Mouse (Mus musculus) limb, embryonic 14.5 days (tissue): ENCODE data around the gene Lrrc32. TPM values are rescaled to one million over a fixed set of nuclear protein-coding genes. Genes with fewer than 3 reads are reported as not detected.
A peak's percentile ranks its signal among the peaks of the same experiment; 100 is the strongest.

Experiments used
- ATAC-seq: fragments of 200-750 bp; cut with Nextera tagmentation; 2 replicates; pipeline ENCODE4 v1.8.0; 2017; ENCODE audit warnings: low read depth, moderate number of reproducible peaks, moderate TSS enrichment; ENCODE audit not compliant: low FRiP score
- DNase-seq: peaks from one replicate; pipeline ENCODE4 v3.0.0-alpha.2; 2015; ENCODE audit warnings: low spot score
- H3K27ac ChIP-seq: fragments of 300-500 bp; sonication (generic); replicated peaks from 2 replicates; pipeline ENCODE4 v1.5.1; 2014; ENCODE audit warnings: low read depth, mild to moderate bottlenecking, low read length, moderate library complexity, mixed read lengths
- H3K27me3 ChIP-seq: fragments of 300-500 bp; sonication (generic); 2 replicates; pipeline ENCODE4 v1.6.1; 2014; ENCODE audit warnings: low read length, mixed read lengths; ENCODE audit not compliant: control insufficient read depth, insufficient read depth
- H3K36me3 ChIP-seq: fragments of 300-500 bp; sonication (generic); 2 replicates; pipeline ENCODE4 v1.6.1; 2014; ENCODE audit warnings: mild to moderate bottlenecking, low read length, moderate library complexity, mixed read lengths; ENCODE audit not compliant: control insufficient read depth, insufficient read depth
- H3K4me1 ChIP-seq: fragments of 300-500 bp; sonication (generic); 2 replicates; pipeline ENCODE4 v1.6.1; 2014; ENCODE audit warnings: antibody characterized with exemption, low read length, mixed read lengths; ENCODE audit not compliant: control insufficient read depth, insufficient read depth
- H3K4me2 ChIP-seq: fragments of 300-500 bp; sonication (generic); replicated peaks from 2 replicates; pipeline ENCODE4 v1.6.1; 2014; ENCODE audit warnings: low read depth, mild to moderate bottlenecking, low read length, moderate library complexity; ENCODE audit not compliant: severe bottlenecking
- H3K4me3 ChIP-seq: fragments of 300-500 bp; sonication (generic); replicated peaks from 2 replicates; pipeline ENCODE4 v1.5.1; 2014; ENCODE audit warnings: low read length
- H3K9ac ChIP-seq: fragments of 300-500 bp; sonication (generic); 2 replicates; pipeline ENCODE4 v1.6.1; 2014; ENCODE audit warnings: mild to moderate bottlenecking, low read depth, low read length, moderate library complexity; ENCODE audit not compliant: severe bottlenecking
- H3K9me3 ChIP-seq: fragments of 300-500 bp; sonication (generic); 2 replicates; pipeline ENCODE4 v1.6.1; 2016; ENCODE audit warnings: low read length; ENCODE audit not compliant: control insufficient read depth
- POLR2A ChIP-seq: fragments of 200-500 bp; IDR thresholded peaks from 2 replicates; pipeline ENCODE4 v1.8.0; 2012; ENCODE audit warnings: inconsistent platforms, mild to moderate bottlenecking, moderate library complexity, borderline replicate concordance; ENCODE audit not compliant: insufficient read depth, insufficient read length; ENCODE audit errors: extremely low read depth
- WGBS: fragments of 180-500 bp; shearing (Covaris S2); extraction: QIAGEN DNeasy Blood & Tissue Kit; methylation state at CpG from one replicate; pipeline ENCODE4 v1.1.7; 2014; 5-methylcytosine and 5-hydroxymethylcytosine counted together
- polyA plus RNA-seq, 2 experiments: library from polyadenylated mRNA; depleted of rRNA in 1 of 2; stranded (reverse) in 1 of 2; unstranded in 1 of 2; fragments of >200 nt; fragmentation: Nextera tagmentation in 1 of 2; extraction: Ambion mirVana in 1 of 2; gene quantifications; 2 replicates each; pipeline versions ENCODE4 v1.2.1 to v1.2.3; 2012 to 2014

Gene Lrrc32
- polyA plus RNA-seq, 2 experiments, result 10.5 to 12.3 TPM

DNA sequence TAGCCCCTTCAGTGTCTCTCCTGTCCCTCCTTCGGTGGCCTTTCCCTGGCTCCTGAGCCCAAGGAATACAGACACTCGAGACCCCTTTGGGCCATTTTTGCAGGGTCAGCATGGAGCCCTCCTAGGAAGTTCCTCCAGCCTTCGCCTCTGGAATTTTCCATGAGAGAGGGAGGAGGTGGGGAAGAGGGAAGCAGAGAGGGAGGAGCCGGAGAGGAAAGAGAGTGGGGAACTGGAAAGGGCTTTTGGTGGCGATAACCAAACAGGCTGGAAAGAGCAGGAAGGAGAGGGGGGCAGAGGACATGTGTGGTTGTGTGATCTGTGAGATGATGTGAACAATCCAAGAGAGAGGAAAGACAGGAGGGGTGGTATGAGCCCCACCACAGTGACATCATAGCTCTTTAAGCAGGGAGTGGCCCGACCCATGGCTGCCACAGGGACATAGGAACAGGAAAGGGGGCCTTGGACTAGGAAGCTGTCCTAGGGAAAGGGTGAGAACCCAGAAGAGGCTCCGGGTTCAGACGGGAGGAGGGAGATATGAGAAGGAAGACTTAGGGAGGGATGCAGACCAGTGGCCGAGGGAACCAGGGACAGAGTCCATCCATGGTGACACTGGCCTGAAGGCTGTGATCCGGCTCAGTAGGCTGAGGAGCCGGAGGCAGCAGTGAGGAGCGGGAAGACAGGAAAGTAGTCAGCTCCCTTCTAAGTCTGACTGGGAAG is 6.4 kb upstream of the Lrrc32 start:
- H3K4me2 ChIP-seq, result no peak overlapping the region
- peak overlapping the region; percentile 56 for H3K27ac ChIP-seq
- 48% methylated on average over 12 of the region's 12 CpGs for WGBS

GRCm38 (mm10) chr7:98483268-98483607 is 5.8 kb upstream of the Lrrc32 start:
- ATAC-seq (no peak), DNase-seq (no peak)
- WGBS, result 37% methylated on average over 8 of the region's 8 CpGs
- Histone ChIP-seq H3K9me3 (no peaks in the 10 kb centered on the region), H3K4me1 (peaks cover 12% of the 10 kb centered on the region), H3K27me3 (no peaks in the 10 kb centered on the region), H3K4me2 (no peak overlapping the region), H3K9ac (0 out of 2 replicates have a peak overlapping the region, but pooled peaks have one; percentile 9), H3K36me3 (no peaks in the 10 kb centered on the region), H3K27ac (no peak overlapping the region), H3K4me3 (no peak overlapping the region)
- TF ChIP-seq POLR2A, result no peak

More for the DNA sequence above, 6.4 kb upstream of the Lrrc32 start:
- 0 out of 2 replicates have a peak overlapping the region, but pooled peaks have one; percentile 9 for H3K9ac ChIP-seq
- ATAC-seq (no peak), DNase-seq (no peak)
- H3K27me3 ChIP-seq, result no peaks in the 10 kb centered on the region
- no peak overlapping the region for H3K4me3 ChIP-seq
- H3K4me1 ChIP-seq, result peaks cover 12% of the 10 kb centered on the region
- TF ChIP-seq POLR2A, result no peak
- no peaks in the 10 kb centered on the region for H3K9me3 ChIP-seq
- H3K36me3 ChIP-seq, result no peaks in the 10 kb centered on the region

DNA sequence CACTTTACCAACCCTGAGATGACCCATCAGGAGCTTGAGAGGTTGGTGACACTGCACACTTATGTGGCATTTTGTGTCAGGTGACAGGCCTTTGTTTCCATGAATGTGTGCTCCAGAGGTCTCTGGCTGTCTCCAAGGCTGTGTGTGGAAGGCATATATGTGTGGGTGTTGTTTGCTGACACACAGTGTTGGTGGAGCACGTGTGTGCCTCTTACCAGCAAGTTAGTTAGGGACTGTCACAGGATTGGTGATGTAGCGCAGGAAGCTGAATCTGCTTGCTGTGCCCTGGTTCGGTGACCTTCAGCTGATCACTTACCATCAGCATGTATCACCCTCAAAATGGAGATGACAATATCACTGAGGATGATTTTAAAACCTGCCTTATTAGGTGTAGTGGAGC is 4.2 kb upstream of the Lrrc32 start:
- Histone ChIP-seq H3K27ac (no peak overlapping the region), H3K9me3 (no peaks in the 10 kb centered on the region), H3K27me3 (no peaks in the 10 kb centered on the region), H3K4me2 (no peak overlapping the region), H3K9ac (no peak overlapping the region), H3K36me3 (no peaks in the 10 kb centered on the region), H3K4me1 (peaks cover 20% of the 10 kb centered on the region), H3K4me3 (no peak overlapping the region)
- WGBS, result 80% methylated on average over 3 of the region's 3 CpGs
- no peak for ATAC-seq
- TF ChIP-seq POLR2A, result no peak
- no peak for DNase-seq

GRCm38 (mm10) chr7:98485508-98485907 is 3.6 kb upstream of the Lrrc32 start:
- DNase-seq, result no peak
- 78% methylated on average over 4 of the region's 4 CpGs for whole genome bisulfite sequencing
- no peaks in the 10 kb centered on the region for H3K36me3 ChIP-seq
- H3K4me2 ChIP-seq, result no peak overlapping the region
- no peak for ATAC-seq
- H3K27ac ChIP-seq, result no peak overlapping the region
- H3K9me3 ChIP-seq, result no peaks in the 10 kb centered on the region
- H3K4me3 ChIP-seq, result no peak overlapping the region
- TF ChIP-seq POLR2A, result no peak
- H3K9ac ChIP-seq, result no peak overlapping the region
- no peaks in the 10 kb centered on the region for H3K27me3 ChIP-seq
- peaks cover 20% of the 10 kb centered on the region for H3K4me1 ChIP-seq

- Histone ChIP-seq H3K9ac (no peak overlapping the region), H3K36me3 (no peaks in the 10 kb centered on the region), H3K4me1 (peaks cover 17% of the 10 kb centered on the region), H3K9me3 (no peaks in the 10 kb centered on the region), H3K27ac (no peak overlapping the region), H3K4me2 (no peak overlapping the region), H3K27me3 (no peaks in the 10 kb centered on the region), H3K4me3 (no peak overlapping the region)
- DNase-seq (no peak), ATAC-seq (no peak)
- no peak for TF ChIP-seq POLR2A
- WGBS, result 60% methylated on average over 7 of the region's 7 CpGs
These were observed 2.6 kb upstream of the Lrrc32 start for GRCm38 (mm10) chr7:98486471-98486917.
